Mouse (Mus musculus): ENCODE results near the gene Hbq1b.

Gene Hbq1b

DNA sequence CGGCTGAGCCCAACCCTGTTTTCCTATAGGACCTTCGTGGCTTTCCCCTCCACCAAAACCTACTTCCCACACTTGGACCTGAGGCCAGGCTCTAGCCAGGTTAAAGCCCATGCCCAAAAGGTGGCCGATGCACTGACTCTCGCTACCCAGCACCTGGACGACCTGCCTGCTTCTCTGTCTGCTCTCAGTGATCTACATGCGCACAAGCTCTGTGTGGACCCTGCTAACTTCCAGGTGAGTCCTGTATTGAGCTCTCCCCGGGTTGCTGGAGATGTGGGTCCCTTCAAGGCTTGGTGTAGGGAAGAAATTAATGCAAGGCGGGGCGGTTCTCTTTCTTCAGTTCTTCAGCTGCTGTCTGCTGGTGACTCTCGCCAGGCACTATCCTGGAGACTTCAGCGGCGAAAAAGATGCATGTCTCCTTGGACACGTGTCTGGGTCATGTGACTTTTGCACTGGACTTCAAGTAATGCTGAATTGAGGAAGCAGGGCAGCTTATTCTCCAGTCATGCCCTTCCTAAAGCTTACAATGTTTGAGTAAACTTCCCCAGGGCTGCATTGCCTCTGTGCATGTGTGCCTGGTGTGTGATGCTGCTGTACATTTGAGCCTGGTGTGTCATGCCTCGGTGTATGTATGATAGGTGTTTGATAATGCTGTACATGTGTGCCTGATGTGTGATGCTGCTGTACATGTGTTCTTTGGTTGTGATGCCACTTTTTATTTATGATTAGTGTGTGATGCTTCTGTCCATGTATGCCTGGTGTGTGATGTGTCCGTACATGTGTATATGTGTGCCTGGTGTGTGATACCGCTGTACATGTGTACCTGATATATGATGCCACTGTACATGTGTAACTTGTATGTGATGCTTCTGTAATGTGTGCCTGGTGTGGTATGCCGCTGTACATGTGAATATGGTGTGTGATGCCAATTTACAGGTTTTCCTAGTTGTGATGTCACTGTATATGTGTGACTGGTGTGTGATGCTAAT is 13.8 kb downstream of the Hbq1b start:
- DNase-seq (ENCODE audit: low read depth), result no peak

DNA sequence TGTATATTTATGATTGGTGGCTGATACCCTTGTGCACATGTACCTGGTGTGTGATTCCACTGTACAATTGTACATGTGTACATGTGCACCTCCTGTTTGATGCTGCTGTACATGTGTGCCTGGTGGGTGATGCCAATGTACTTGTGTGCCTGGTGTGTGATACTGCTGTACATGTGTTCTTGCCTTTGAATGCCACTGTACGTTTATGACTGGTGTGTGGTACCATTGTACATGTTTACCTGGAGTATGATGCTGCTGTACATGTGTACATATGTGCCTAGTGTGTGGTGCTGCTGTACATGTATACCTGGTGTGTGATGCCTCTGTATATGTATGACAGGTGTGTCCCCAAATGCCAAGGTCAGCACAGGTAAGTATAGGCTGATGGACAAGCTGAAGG is 14.7 kb downstream of the Hbq1b start:
- no peak for DNase-seq (ENCODE audit: low read depth)

DNA sequence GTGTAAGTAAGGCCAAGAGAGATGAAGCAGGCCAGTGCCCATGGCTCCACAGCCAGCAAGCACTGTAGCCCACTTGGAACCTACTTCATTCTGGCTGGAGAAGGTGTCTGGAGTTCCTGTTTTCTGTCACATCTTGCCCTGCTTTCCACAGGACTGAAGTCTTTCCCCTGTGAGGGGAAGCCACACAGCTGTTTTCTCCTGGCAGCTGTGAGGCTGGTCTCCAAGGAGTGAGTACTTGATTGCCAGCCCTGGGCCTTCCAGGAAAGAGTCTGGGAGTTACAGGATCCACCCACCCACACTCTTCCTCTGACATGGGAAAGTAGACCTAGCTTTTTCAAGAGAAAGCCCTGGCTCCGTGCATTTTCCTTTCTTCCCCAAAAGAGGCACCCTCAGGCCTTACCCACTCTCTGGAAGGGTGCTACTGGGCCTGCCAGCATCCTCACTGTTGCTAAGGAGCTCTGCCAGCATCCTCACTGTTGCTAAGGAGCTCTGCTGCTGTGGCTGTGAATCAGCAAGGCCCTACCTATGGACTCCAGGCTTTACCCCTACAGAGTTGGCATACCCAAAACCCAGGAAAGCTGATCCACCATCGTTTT is 16.2 kb downstream of the Hbq1b start:
- DNase-seq (ENCODE audit: low read depth), result no peak

DNA sequence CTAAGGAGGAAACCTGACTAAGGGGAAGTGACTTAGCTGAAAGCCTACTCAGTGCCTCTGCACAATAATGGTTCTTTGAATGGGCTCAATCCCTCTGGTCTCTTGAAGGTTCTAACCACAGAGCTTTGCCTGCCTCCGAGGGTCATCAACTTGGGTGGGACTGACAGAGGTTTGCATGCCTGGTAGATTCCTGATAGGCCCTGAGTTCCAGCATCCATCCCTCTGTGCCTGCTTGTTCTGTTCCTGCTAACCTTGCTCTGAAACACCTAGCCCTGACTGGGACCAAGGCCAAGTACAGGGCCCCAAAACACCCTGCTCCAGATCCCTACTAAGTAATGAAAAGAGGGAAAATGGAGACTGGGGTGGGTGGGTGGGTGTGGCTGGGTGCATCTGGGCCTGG is 16.7 kb downstream of the Hbq1b start:
- DNase-seq (ENCODE audit: low read depth), result no peak

DNA sequence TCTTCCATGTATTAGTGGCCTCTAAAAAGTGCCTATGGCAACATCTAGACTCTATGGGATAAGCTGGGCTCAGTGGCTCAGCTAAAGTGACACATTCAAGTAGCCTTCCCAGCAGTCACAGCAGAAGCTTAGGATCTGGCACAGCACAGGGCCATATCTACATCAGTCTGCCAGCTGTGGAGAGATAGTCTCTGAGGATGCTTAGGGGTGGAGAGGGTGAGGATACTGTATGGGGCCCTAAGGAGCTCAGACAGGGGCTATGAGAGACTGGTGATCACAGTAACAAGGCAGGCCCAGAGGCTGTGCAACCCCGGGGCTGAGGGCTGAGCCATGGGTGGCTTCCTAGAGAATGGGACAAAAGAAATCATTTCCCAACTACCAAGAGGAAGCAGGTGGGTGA is 20.2 kb downstream of the Hbq1b start:
- no peak for DNase-seq (ENCODE audit: low read depth)

DNA sequence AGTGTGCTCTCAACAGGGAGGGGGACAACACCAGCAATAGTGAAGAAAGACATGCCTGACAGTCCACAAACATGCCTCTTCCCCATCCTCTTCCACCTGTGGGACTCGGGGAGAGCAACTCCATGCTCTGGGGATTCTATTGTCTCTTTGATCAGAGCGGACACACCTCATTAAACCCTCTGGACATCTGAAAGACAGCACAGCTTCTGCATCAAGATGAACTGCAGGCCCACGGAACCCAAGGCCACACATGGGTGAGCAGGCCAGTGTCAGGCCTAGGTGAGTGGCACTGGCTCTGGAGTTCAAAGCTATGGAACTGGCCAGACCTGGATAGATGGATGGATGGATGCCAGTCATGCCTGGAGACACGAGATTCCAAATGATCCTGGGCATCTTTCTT is 22.7 kb downstream of the Hbq1b start:
- no peak for DNase-seq (ENCODE audit: low read depth)

DNA sequence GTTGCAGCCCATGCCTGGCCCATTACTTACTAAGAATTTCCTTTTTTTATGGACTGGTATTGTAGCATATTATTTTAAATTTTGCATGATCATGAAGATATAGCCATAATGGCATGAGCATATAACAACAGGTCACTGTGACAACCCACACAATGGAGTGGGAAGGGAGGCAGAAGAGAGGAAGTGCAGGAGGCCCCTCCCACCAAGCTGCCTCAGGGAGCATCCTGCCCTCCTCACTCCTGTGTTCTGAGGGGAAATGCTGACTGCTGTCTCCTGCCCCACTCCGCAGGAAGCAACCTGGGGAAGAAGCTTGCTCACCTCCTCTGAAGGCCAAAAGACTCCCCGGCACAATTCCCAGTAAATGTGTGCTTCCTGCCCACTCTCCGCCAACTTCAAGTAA is 23.2 kb downstream of the Hbq1b start:
- no peak for DNase-seq (ENCODE audit: low read depth)

DNA sequence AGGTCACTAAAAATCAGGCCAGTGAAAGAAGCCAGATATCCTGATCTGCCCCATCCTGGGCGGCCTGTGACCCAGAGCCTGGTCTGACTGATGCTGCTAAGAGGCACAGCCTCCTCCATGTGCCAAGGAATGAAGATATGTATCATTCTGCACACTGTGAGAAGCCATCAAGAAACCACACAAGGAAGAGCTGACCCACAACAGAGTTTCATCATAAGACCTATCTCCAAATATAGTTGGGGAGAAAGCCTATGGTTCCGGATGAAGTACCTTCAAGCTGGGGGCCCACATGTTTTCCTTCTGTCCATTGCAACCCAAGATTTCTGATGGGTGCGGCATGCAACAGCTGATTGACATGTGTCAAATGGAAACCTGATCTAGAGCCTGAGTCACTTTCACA is 29.2 kb downstream of the Hbq1b start:
- no peak for DNase-seq (ENCODE audit: low read depth)

DNA sequence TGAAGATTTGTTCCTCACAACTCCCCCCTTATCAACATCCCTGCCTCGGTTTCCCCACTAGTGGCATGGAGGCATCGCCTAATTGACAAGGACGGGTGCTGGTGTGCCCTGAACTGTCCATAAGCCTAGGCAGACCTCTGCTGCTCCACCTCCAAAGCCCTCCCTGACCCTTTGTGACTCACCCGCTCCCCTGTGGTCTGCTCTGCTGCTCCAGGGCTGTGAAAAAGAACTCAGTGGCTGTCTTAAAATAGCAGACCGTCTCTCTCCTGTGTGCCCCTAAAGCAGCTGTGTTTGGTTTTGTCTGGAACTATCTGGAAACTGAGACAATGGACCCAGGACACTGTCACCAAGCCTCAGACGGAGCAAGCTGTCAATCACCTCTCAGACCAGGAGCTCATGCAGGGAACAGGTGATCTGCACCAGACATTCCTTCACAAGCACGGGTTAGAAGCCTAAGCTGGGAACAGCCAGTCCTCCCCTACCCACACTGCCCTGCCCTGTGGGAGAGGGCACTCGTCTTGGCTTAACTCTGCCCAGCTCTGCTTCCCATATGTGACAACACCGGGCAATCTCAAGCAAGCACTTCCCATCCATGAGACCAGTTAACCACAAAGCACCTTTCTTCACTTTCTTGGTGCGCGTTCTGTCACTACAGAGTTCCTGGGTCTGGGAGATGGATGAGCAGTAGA is 33.9 kb downstream of the Hbq1b start:
- no peak for DNase-seq (ENCODE audit: low read depth)

DNA sequence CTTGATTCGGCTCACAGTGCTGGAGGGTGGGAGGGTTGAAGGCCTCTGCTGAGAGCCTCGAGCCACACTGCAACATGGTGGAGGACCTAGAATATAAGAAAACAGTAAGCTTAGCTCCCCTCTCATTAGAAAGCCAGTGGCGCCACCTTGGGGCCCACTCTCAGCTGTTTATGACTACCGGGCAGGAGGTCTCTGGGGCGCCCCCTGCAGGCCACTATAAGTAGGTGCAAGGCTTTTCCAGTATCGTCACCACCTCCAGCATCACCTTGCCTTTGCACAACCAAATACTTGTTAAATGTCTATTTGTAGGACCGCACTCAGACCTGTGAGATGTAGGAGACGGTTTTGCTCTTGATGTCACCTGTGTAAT is 34.4 kb downstream of the Hbq1b start:
- peak; percentile 64 for DNase-seq (ENCODE audit: low read depth)

DNA sequence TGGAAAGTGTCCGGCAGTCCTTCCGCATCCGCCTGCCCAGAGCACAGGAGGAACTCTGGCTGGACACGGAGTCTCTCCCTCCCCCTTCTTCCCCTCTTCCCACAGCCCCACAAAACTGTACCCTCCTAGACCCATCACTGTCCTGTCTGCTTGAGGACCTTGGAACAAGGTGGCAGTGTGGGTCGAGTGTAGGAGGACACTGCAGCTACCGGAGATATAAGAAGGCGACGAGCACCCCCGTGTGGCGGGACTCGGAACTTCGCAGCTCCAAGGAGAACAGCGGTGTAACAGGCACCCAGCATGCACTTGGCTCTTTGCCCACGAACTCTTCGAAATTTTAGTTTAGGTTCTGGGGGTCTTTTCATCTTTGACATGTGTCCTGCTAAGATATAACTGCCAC is 37.8 kb downstream of the Hbq1b start:
- peak; percentile 87 for DNase-seq (ENCODE audit: low read depth)

DNA sequence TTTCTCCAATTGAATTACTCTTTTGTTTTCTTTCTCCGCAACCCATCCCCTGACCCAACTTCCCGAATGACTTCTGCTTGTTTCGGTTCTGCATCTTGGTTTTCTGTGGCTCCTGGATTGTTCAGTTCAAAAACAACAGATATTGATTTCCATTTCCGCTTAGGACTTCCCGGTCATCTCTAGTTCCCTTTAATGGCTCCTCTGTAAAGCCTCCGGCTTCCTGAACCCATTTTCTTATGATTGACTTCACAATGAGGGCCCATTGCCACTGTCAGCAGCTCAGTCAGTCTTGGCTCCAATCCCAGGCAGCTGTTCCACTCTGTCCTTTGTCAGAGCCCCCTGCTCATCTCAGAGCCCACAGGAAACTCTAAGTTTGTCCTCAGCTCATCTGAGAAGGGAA is 44.3 kb downstream of the Hbq1b start:
- no peak for DNase-seq (ENCODE audit: low read depth)

DNA sequence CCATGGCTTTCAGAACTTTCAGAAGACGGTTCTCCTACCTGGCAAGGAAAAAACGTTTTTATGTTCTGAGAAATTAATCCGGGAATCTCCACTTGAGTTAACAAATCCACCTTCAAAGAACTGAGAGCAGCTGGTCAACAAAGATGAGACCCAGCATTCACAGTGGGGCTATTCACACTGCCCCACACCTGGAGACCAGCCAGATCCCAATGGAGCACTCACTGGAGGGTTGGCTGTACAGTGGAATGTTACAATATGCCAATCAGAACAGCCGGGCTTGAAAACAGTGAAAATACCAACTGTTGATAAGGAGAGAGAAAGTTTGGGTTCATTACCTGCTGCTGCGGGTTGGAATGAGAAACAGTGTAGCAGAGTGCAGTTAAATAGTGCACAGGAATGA is 45.1 kb downstream of the Hbq1b start:
- no peak for DNase-seq (ENCODE audit: low read depth)

DNA sequence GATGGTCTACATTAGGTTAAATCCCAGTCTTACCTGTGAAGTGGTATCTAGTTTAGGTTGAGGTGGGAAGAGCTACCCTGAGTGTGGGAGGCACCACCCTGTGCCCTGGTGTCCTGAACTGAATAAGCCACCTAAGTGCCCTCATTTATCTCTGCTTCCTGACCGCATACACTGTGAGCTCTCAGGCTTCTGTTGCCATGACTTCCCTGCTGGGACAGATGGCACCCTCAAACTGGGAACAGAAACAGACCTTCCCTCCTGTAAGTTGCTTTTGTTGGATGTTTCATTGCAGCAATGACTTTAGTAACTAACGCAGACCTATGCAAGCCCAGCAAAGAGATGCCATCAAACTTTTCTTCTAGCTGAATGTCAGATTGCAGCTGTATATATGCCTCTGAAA is 46.5 kb downstream of the Hbq1b start:
- no peak for DNase-seq (ENCODE audit: low read depth)

DNA sequence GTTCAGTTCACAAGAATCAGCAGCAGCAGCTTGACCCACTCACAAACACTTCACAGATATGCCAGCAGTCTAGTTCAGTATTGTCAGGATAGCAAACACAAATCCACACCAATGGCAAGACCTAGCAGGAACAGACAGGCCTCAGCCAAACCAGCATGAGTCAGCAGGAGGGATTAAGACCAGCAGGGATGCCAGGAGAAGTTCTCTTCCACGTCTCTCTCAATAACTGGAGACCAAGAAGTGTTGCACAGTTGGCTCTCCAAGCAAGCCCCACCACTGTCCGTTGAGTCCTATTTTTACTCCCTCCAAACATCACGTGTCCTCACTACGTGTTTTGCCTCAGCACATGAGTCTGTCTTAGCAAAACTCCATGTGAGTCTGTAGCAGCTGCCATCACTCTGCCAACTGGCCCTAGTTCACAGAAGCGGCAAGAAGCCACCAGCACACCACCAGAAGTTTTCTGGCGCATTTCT is 49.7 kb downstream of the Hbq1b start:
- DNase-seq (ENCODE audit: low read depth), result no peak

Measured in naive thymus-derived CD4-positive, alpha-beta T cell, adult 2 months (primary cell).